Mouse (Mus musculus): ENCODE data around the gene BC061237. TPM values are rescaled to one million over a fixed set of nuclear protein-coding genes. Genes with fewer than 3 reads are reported as not detected.
"Not testable (repeated sequence)": the region's sequence is repeated elsewhere in the genome, so short reads cannot be mapped to it uniquely, and the experiment has no call there.

Gene BC061237
- polyA plus RNA-seq (2015; fragmentation: Nextera tagmentation; extraction: Ambion mirVana): not detected in 2 replicates

GRCm38 (mm10) chr14:44492163-44492562 lies at the start of gene BC061237:
Gene BC061237, plus strand, starts transcription at chr14:44492463.
- H3K36me3 ChIP-seq; H3K9me3 ChIP-seq (replicated peaks); H3K9ac ChIP-seq; H3K4me1 ChIP-seq; H3K27me3 ChIP-seq; ATAC-seq (ENCODE audit: insufficient number of reproducible peaks, low FRiP score, low TSS enrichment, low read depth); H3K4me3 ChIP-seq (replicated peaks); H3K4me2 ChIP-seq (replicated peaks); H3K27ac ChIP-seq (replicated peaks): not testable (repeated sequence)
- WGBS: 100% methylated on average over 1 of the region's 1 CpGs

GRCm38 (mm10) chr14:44517976-44518375 lies 25.7 kb downstream of the BC061237 start, which contains the start of gene Gm17093:
Gene Gm17093, plus strand, starts transcription at chr14:44518276.
- 88% methylated on average over 5 of the region's 5 CpGs for WGBS
- not testable (repeated sequence) for H3K4me2 ChIP-seq (replicated peaks); H3K27ac ChIP-seq (replicated peaks); H3K9ac ChIP-seq; H3K9me3 ChIP-seq (replicated peaks); H3K4me3 ChIP-seq (replicated peaks); H3K4me1 ChIP-seq; H3K27me3 ChIP-seq; H3K36me3 ChIP-seq; ATAC-seq (ENCODE audit: insufficient number of reproducible peaks, low FRiP score, low TSS enrichment, low read depth)

- H3K4me3 ChIP-seq (replicated peaks); H3K4me2 ChIP-seq (replicated peaks); H3K4me1 ChIP-seq; H3K27me3 ChIP-seq; H3K36me3 ChIP-seq; H3K27ac ChIP-seq (replicated peaks); H3K9ac ChIP-seq; H3K9me3 ChIP-seq (replicated peaks); ATAC-seq (ENCODE audit: insufficient number of reproducible peaks, low FRiP score, low TSS enrichment, low read depth): not testable (repeated sequence)
- 85% methylated on average over 4 of the region's 5 CpGs for WGBS
Observed at GRCm38 (mm10) chr14:44547961-44548360, 55.7 kb downstream of the BC061237 start.

Other genes with a start within 250 kb of the BC061237 start
- not detected in 2 replicates for gene Gm8220, start 206.9 kb upstream of the BC061237 start, polyA plus RNA-seq (2015; fragmentation: Nextera tagmentation; extraction: Ambion mirVana)
- gene Gm5930, start 153.9 kb upstream of the BC061237 start, polyA plus RNA-seq (2015; fragmentation: Nextera tagmentation; extraction: Ambion mirVana): not detected in 2 replicates
- gene Gm8229, start 127.1 kb upstream of the BC061237 start, polyA plus RNA-seq (2015; fragmentation: Nextera tagmentation; extraction: Ambion mirVana): not detected in 2 replicates
- not detected in 2 replicates for gene Gm3371, start 81.8 kb upstream of the BC061237 start, polyA plus RNA-seq (2015; fragmentation: Nextera tagmentation; extraction: Ambion mirVana)
- gene Gm8232, start 58.8 kb upstream of the BC061237 start, polyA plus RNA-seq (2015; fragmentation: Nextera tagmentation; extraction: Ambion mirVana): not detected in 2 replicates
- not detected in 2 replicates for gene Gm17093, start 25.8 kb downstream of the BC061237 start, polyA plus RNA-seq (2015; fragmentation: Nextera tagmentation; extraction: Ambion mirVana)
- not detected in 2 replicates for gene Gm8247, start 90.7 kb downstream of the BC061237 start, polyA plus RNA-seq (2015; fragmentation: Nextera tagmentation; extraction: Ambion mirVana)
- not detected in 2 replicates for gene Gm5624, start 135.5 kb downstream of the BC061237 start, polyA plus RNA-seq (2015; fragmentation: Nextera tagmentation; extraction: Ambion mirVana)
- not detected in 2 replicates for gene Gm8257, start 214.0 kb downstream of the BC061237 start, polyA plus RNA-seq (2015; fragmentation: Nextera tagmentation; extraction: Ambion mirVana)

Measured in embryonic facial prominence, embryonic 15.5 days (tissue).